Mouse (Mus musculus) naive thymus-derived CD4-positive, alpha-beta T cell, adult 2 months (primary cell): ENCODE data around the gene Chrm4.
A peak's percentile ranks its signal among the peaks of the same experiment; 100 is the strongest.

Experiments
- DNase-seq: peaks from one replicate; pipeline ENCODE4 v3.0.0-alpha.2; 2011; ENCODE audit warnings: low read depth

The Chrm4 gene

DNA sequence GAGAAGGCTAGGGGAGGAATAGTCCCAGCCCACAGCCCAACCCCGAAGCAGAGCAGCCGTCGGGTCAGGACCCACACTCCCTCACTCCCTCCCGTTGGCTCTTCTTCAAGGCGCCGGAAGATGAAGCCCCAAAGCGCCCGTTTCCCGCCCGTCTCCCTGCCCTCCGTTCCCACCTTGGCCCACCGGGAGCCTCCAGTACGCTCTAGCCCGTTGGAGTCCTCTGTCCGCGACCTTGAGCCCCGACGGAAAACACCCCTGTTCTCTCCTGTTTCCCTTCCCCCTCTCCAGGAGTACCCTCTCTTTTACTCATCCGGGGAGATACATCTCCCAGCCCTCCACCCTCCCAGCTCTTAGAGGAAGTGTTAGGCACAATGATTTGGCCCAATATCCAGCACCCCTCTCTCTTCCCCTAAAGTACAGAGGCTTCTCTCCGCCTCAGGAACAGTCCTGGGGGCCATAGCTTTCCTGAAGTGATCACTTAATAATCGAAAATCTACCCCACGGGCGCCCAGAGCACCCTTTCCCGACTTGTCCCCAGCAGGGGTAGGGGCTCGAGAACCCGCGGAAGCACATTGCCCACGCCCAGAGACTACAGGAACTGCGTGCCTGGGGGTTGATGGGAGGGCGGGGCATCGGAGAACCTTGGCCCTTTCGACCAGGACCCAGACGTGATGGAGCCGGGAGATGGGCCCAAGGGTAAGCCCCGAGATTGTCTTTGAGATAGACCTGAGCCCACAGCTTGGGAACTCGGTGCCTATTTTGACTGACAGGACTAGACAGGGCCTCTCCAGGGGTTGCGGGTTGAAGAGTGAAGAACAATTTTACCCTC is 4.2 kb upstream of the Chrm4 start:
- peak; percentile 52 for DNase-seq

DNA sequence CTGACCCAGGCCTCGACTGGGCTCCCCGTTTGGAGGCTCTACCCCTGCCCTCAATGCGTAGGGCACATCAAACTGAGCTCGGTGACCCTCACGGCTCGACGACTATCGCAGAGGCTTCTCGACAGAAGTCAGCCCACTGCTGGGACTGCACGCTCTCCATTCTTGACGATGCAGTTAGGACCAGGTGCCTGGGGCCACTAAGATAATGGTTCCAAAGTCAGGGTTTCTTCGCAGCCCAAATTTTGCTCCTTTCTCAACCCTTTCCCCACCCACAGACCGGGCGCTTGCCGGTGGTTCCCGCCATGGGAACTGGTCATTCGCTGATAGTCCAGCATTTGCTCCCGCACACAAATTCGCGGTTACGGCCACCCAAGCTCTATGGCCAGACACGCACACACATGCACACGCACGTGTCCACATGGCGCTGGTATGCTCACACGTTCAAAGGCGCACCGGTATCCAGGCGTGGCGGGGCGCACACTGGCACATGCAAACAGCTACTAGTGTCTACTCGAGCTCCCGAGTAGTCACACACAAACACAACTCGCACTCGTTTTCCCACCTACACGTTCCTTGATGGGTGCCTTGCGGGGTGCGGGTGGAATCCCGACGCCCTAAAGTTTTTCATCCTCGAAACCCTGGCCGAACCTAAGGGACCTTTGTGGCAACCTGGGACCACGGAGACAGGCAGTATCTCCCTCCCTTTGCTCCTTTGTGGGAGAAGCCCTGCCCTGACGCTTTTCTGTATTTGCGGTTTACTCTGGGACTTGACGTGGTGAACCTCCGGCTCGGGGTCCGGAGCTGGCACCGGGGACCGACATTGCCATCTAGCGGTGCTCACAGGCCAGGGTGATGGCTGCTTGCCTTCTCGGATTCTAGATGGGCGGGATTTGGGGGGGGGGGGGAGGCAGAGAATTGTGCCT is 3.4 kb upstream of the Chrm4 start:
- DNase-seq, result peak; percentile 88

DNA sequence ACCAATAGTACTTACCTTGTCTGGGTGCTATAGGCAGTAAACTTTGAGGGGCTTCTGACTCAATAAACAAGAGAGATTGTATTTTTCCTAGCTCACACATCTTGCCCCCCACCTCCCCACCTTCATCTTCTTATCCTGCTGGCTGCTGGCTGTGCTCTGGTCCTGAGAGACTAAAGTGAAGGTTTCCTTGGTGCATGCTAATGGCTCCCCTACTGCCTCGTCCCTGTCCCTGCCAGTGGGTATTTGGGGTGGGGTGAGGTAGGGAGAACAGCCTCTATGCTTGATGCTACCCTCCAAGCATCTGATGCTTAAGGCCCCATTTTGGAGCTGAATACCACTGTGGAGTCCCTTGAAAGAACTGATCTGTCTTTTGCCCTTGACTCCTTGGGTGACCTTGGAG is 2.3 kb upstream of the Chrm4 start:
- DNase-seq, result no peak

DNA sequence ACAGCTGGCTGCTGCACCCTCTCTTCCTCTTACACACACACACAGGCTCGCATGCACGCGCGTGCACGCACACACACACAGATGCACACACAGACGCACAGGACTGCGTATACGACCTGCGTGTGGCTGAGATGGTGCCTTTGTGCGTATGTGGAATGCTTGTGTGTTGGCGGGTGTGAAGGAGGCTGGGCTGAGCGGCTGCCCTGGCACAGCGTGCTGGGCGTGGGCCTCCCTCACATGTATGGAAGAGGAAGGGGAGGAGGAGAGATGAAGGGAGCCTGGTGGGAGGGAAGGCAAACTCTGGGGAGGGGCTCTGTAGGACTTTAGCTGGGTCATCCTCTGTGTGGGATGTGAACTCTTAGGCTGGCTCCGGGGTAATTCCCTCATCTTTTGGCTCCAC is 1.6 kb upstream of the Chrm4 start:
- no peak for DNase-seq

DNA sequence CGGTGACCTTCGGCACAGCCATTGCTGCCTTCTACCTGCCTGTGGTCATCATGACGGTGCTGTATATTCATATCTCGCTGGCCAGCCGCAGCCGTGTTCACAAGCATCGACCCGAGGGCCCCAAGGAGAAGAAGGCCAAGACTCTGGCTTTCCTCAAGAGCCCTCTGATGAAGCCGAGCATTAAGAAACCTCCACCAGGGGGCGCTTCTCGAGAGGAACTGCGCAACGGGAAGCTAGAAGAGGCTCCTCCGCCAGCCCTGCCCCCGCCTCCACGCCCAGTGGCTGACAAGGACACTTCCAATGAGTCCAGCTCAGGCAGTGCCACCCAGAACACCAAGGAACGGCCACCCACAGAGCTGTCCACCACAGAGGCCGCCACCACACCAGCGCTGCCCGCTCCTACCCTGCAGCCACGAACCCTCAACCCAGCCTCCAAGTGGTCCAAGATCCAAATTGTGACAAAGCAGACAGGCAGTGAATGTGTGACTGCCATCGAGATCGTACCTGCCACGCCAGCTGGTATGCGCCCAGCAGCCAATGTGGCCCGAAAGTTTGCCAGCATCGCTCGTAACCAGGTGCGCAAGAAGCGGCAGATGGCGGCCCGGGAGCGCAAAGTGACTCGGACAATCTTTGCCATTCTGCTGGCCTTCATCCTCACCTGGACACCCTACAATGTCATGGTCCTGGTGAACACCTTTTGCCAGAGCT is 931 bp downstream of the Chrm4 start:
- peak; percentile 88 for DNase-seq

DNA sequence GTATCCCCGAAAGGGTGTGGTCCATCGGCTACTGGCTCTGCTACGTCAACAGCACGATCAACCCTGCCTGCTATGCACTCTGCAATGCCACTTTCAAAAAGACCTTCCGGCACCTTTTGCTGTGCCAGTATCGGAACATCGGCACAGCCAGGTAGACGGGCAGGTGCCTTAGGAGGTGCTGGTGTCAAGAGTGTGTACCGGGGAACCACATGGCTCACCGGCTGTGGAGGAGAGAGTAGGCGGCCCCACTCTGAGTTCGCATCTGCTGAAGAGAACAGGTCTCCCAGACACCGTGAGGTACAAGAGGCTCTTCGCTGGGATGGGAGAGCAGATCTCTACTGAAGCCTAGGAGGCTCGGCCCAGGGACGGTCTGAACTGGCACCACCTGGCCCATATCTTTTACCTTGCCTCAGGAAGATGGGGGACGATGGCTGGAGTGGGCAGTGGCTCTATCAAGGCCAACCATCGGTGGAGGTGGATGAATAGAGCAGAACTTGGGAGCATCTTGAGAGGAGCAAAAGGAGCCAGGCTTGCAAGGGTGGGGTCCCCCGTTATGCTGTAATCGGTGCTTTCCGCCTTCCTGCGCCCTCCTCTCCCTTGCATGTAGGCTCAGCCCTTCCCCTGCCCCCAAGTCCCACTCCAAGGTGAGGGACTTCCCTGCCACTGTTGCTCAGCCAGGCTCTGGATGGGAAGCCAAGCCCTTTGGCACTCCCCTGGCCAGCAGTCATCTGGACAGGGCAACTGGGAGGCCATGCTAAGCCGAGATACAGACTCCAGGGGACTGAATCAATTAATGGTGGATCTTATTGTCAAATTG is 1.7 kb downstream of the Chrm4 start:
- no peak for DNase-seq

DNA sequence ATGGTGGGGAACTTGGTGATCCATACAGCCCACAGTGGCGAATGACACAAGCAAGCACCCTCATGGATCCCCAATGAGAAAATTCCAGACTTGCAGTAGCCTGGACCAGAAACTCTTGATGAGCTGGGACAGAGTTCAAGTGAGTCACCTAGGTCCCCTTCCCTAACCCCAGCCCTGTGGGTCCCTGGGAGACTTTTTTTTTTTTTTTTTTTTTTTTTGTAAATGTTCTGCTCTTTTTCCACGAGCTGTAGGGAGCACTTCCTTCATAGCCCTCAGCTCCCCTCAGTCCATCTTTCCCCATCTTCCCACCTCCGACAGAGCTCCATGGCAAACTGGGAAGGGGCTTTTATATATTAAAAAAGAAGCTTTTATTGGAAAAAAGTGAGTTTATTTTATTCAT is 2.4 kb downstream of the Chrm4 start:
- DNase-seq, result no peak

DNA sequence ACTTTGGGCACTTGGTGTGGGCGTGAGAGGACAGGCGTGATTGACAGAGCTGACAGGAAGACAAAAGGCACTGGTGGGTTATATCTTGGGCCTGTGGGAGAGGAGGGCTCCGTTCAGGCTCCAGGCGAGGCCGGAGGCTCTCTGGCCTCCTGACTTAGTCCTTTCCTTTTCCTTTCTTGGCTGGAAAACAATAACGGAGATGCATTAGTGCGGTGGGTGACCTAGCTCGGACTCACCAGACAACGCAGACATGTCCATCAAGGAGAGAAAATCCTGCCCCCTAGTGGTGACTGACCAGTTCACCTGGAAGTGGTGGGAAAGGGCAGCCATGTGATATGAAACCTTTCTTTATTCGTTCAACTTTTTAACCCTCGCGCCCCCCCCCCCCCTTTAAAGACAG is 2.9 kb downstream of the Chrm4 start:
- peak; percentile 68 for DNase-seq

DNA sequence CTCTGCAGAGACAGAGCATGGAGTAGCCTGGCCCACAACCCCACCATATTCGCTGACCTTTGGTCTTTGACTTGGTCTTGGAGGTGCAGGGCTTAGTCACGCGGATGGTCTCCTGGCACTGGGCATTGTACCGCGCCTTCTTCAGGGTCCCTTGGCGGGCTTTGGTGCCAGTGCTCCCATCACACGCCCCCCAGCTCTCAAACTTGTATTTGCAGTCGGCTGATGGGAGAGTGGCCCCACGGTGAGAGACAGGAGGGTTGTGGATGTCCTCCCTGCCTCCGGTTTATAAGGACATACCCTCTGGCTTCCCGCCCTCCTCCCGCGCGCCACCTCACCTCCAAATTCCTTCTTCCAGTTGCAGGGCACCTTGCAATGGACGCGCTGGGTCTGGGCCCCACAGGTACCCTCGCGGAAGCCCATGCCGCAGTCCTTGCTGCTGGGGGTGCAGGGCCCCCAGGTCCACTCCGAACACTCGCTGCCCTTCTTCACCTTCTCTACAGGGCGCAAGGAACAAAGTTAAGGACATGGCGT is 3.8 kb downstream of the Chrm4 start:
- DNase-seq, result no peak

DNA sequence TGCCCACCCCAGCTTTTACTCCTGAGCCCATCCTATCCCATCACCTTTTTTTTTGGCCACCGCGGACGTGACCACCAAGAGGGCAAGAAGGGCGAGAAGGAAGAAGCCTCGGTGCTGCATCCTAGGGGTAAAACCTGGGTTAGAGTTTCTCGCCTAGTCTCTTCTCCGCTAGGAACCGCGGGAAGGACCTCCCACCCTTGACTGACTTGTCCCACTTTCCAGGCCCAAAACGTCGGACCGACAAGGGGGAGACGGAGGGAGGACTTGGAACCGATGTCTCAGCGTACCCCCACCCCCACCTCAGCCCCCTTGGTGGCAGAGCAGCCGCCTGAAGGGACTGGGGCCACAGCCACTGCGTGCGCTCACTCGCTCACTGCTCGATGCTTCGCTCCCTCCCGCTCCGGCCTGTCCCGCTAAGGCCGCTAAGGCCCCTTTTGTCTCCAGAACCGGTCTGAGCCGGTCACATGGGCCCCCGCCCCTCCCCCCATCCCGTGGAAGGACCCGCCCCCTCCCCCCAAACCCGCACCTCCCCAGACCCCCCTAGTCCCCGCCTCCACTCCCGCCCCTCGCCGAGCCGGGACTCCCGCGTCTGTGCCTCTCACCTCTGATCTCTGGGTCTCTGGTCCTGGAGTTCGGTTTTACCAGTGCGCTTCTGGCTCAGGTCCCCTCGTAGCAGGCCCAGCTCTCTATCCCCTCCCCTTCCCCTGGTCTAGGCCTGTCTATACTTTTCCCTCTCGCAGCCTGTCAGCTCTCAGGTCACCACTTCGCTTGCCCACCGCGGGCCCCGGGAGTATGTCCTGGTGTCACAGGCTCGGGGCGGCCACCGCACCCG is 4.5 kb downstream of the Chrm4 start:
- peak; percentile 55 for DNase-seq

DNA sequence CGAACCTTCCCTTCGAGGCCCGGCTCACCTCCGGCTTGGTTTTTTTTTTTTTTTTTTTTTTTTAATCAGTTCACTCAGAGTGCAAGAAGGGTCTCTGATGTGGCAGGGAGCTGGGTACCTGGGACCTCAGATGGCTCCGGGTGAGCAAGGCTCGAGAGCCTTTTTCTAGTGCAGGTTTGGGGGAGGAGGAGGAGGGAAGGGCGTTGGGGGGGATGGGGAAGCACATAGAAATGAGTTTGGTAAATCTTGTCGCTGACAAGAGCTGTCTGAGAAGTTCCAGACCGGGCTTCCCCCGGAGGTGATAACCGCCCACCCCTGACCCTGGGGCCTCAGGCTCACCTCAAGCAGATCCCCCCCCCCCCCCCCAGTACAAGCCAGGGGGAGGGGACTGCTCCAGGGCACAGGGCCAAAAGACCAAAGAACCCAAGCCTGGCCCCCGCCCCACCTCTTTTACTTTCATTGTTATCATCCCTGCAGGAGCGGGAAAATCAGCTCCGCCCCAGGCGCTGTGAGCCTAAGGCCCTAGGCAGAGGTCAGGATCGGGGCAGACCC is 5.2 kb downstream of the Chrm4 start, which contains the start of gene Mdk:
Mdk (minus strand) TSS at position 138 of the 552 bp plus-strand sequence.
- DNase-seq, result no peak

DNA sequence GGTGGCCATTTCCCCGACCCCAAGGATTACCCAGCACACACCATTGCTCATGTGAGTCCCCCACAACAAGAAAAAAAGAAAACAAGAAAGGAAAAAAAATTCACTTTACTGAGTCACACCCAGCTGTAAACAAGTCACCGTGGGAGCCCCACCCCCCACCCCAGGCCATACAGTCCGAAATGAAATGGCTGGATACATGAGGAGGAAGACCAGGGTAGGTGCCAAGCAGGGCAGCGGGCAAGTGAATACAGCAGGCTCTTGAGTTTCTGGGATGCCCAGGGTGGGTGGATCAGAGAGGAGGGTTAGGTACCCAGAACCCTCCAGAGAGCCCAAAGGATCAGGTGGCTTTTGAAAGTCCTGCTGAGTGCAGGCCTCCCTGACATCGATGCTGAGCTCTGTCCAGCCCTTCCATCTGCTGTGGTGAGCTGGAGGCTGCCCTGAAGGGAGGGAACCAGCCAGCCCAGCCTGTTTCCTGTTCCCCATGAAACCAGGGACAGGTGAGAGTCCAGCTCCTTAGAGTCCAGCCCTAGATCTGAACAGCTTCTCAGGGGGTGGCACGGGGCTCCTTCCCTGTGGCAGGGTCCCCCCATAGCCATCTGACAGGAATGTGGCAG is 5.8 kb downstream of the Chrm4 start:
- DNase-seq, result no peak

DNA sequence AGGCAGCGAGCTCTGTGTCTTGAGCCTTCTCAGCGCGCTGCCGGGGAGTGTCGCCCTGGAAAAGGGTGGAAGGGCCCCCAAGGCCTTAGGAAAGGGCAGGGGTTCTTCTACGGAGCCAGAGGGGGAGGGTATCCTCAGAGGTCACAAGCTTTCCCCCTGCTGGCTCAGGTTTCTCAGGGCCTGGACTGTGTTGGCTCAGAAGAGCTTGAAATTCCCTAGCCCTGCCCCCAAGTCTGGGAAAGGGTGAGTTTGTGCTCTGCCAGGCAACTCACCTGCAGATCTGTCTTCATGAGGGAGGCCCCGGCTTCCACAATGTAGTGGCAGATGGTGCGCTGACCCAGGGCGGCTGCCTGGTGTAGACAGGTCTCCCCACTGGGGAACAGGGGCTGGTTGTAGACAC is 6.4 kb downstream of the Chrm4 start:
- DNase-seq, result peak; percentile 26

DNA sequence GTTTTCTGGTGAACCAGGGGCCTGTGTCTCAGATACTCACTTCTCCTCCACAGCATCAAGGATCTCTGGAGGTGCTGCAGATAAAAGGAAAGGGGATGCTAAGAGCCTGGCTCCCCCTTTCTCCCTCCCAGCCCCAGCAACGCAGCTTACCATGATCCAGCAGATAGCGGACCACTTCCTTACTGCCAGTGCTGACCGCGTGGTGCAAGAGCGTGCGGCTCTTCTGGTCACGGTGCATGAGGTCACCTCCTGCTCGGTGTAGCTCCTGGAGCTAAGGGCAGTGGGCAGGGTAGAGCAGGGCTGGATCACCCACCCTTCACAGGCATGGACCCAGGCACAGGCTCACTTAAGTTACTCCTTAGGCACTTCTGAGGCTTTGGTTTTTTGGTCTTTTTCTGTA is 7.0 kb downstream of the Chrm4 start:
- peak; percentile 11 for DNase-seq

DNA sequence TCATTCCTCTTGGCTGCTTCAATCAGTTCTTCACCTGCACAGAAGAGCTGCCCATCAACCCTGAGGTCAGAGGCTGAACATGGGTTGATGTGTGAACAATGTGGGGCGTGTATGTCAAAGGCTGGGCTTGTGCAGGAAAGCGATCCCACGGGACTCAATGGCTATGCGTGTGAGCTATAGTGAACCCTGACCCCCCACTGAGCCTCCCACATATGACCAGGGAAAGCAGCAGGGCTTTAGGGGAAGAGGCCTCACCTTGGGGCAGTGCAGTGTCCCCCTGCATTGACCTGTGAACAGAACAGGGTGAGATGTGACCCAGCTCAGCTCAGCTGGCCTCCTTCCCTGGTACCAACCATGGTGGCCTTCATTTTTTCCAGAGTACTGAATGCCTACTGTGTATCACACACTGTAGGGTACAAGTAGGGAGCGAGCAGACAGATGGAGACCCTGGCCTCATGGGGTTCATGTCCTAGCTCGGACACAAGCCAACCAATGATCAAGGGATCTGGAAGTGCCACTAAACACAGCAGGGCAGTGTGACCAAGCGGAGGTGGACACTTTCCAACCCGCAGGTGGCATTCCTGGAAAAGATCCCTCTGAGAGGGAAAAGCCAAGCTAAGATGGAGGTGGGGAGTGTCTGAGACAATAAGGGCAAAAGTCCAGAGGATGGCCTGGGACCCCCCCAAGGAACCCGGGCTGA is 7.9 kb downstream of the Chrm4 start:
- DNase-seq, result peak; percentile 7

DNA sequence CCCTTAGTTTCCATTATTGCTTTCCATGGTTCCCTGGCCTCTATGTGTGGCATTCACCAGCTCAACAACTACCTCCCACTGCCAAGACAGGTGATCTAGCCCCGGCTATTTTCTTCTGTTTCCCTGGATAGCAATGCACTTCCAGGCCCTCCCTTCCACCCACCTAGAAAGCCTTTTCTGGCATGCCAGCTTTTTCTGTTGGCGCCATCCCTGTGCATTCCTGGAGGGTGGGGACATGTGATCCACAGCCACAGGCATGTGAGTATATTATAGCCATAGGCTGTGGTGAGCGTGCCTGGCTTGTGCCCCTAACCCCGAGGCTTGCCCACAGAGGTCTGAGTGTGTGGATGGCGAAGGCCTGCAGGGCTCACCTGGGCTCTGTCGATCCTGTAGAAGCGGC is 9.1 kb downstream of the Chrm4 start:
- no peak for DNase-seq

DNA sequence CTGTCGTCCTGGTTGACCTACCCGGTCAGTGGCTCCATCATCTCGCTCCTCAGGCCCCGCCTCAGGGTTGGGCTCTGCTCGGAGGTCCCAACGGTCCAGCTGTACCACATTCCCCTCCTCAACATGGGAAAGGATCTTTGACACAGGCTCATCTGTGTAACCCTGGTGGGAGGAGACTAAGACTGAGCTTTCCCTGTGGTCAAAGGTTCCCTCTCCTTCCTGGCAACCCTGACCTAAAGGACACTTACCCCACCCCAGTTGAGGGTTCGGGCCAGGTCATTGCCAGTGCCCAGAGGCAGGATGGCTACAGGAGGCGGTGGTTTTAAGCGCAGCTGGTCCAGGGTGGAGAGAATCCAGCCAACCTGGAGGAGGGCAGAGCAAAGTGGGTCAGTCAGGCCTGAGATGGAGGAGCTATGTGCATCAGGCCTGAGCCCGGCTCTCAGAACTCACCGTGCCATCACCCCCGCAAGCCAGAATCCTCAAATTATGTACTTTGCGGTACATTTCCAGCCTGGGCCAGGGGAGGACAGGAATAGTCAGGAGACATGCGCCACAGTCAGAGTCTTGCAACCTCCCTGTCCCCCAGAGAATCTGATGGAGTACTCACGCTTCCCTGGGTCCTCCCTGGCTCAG is 12.4 kb downstream of the Chrm4 start:
- DNase-seq, result no peak

DNA sequence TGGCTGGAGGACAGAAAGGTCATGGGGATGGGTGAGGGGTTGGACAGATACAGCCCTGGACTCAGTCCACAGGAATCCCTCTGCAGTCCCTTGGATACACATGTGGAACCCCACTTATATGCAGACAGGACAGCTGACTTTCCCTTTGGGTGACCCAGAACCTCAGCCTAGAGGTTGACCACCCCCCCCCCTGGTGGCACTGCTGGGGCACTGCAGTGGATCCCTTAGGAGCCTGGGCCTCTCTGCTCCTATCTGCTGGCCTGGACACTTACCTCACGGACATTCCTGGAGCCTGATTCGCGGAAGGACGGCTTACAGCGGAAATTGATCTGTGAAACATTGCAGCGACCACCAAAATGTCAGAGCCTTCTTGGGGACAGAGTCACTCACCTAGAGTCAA is 15.3 kb downstream of the Chrm4 start:
- DNase-seq, result no peak
